Mouse (Mus musculus) megakaryocyte, adult 5-6 weeks (primary cell): ENCODE results near the gene Tcaim. TPM values are rescaled to one million over a fixed set of nuclear protein-coding genes. Genes with fewer than 3 reads are reported as not detected.

Experiments used
- ATAC-seq: 2 replicates; pipeline ENCODE4 v1.8.0; 2016; ENCODE audit warnings: mild to moderate bottlenecking, inconsistent platforms; ENCODE audit not compliant: poor library complexity, severe bottlenecking
- total RNA-seq, 2 experiments: library from RNA; stranded (forward) in 1 of 2; stranded (reverse) in 1 of 2; fragments of 153-499, 151-499 nt in 1 of 2; fragments of 221-1000, 200-1000 nt in 1 of 2; gene quantifications; 2 replicates each; pipeline versions ENCODE4 v1.2.3 to v1.2.4; 2015 to 2017

Gene Tcaim
- total RNA-seq (2015): 2.3 and 4.6 TPM in 2 replicates
- total RNA-seq (2017): 4.3 and 6.5 TPM in 2 replicates

DNA sequence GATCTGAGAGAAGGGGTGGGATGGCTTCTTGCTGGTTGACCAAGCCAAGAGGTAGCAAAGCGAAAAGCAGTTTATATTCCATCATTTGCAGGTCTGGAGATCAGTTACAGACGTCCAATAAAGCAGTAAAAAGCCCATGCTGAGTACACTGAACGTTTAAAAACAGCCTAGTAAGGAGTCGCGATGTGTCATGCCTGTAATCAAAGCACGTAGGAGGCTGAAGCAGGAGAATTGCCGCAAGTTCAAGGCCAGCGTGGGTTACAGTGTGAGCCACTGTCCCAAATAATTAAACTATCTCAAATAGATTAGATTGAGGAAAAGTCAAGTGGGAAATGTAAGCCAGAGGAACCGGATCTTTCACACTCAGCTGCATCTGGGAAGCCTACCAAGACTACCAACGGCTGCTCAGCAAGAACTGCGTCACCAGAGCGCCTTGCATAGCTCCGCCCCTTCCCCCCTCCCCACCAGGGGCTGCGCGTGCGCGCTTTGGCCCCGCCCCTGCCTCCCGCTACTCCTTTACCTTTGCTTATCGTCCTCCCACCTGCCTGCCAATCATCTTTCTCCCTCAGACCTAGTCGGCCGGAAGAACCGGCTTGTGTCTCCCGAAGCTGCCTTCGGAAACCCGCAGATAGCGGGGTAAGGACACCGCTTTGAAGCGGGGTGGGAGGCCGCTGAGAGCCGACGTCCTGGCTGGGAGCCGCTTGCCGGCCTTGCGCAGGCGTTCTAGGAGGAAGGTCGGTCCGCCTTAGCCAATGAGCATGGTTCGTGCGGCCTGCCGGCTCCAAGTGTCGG is at the start of gene Tcaim:
Tcaim (plus strand) TSS at position 487 of the 792 bp plus-strand sequence.
- peak; percentile 92 for ATAC-seq

GRCm38 (mm10) chr9:122757614-122758013 is 47.7 kb upstream of the Tcaim start:
- ATAC-seq: no peak

DNA sequence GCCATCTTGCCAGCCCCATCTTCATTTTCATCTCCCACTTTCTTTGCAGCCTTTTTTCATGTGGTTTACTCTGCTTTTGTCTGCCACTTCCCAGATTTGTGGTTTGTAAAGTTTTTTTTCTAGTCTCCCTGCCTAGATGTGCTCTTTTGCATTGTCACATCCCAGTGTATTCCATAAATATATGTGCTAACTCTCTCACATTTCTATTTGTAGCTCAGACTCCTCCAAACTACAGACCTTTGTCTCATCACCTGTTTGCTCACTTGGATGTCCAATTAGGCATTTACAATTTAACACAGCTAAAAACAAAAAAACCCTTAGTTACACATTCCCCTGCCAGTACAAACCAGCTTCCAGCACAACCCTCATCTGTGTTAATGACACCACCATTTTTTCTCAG is 45.2 kb upstream of the Tcaim start:
- ATAC-seq: no peak

DNA sequence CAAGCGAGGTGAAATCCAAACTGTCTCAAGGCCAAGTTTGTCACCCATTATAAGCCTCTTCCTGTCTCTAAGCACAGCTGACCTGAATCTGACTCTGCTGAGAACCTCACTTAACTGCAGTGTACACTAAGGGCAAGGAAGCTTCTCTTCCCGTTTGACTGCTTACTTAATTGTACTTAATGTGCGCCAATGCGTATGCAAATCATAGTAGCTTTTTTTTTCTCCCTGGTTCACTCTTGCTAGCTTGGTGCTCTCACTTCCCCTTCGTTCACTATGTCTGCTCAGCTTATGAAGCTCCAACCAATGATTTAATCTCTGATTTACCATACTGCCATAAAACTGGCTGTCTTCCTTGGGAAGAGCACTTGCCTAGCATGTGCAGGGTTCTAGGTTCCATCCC is 20.1 kb upstream of the Tcaim start:
- peak; percentile 76 for ATAC-seq

DNA sequence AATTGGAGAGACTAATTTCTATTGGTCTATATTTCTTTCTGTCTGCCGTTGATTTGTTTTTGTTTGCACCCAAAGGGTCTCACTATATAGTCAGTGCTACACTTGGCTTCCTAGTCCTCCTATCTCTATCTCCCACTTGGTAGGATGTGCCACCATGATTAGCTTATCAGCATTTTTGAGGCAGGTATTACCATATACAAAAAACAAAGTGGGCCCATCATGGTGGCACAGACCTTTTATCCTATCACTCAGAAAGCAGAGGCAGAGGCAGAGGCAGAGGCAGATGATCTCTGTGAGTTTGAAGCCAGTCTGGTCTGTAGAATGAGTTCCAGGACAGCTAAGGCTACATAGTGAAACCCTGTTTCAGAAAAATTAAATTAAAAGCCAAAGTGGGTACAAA is 18.8 kb upstream of the Tcaim start:
- ATAC-seq: no peak

- no peak; the same call in 1 of the 2 replicates for ATAC-seq
Measured at GRCm38 (mm10) chr9:122805845-122806341, 554 bp downstream of the Tcaim start.

DNA sequence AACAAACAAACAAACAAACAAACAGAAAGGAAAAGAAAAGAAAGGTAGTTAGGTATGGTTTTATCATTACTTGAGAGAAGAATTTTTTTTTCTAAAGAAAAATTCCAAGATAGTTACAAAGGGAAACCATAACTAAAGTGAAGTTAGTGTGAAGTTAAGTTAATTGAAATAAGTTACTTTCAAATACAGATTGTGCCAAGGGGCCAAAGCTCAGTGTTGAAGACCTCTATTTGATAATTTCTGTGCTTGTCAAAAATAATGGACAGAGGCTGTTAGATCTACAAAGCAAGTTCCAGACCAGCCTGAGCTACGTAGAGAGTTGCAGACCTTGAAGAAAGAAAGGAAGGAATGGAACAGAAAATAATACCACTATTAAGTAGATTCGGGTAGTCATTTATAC is 1.8 kb downstream of the Tcaim start:
- no peak for ATAC-seq

- ATAC-seq: no peak
Measured at GRCm38 (mm10) chr9:122810212-122810611, 4.9 kb downstream of the Tcaim start.

- no peak for ATAC-seq
Measured at GRCm38 (mm10) chr9:122812386-122812785, 7.0 kb downstream of the Tcaim start.

DNA sequence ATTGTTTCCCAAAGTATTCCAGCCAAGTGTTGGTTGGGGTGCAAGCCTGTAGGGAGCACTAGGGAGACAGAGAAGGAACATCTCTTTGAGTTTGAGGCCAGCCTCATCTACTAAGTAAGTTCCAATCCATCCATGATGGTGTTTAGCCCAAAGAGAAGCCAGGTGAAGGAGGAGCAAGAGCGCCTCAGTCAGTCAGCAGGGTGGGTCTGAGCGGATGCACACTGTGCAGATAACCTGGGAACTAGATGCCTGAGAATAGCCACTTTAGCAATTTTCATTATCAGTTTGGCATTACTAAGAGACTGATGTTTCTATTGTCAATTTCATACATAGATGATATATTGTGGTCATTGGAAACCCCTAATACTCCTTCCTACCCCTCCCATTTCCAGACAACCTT is 9.4 kb downstream of the Tcaim start:
- ATAC-seq: no peak

GRCm38 (mm10) chr9:122815239-122815851 is 10.0 kb downstream of the Tcaim start:
- ATAC-seq: no peak

DNA sequence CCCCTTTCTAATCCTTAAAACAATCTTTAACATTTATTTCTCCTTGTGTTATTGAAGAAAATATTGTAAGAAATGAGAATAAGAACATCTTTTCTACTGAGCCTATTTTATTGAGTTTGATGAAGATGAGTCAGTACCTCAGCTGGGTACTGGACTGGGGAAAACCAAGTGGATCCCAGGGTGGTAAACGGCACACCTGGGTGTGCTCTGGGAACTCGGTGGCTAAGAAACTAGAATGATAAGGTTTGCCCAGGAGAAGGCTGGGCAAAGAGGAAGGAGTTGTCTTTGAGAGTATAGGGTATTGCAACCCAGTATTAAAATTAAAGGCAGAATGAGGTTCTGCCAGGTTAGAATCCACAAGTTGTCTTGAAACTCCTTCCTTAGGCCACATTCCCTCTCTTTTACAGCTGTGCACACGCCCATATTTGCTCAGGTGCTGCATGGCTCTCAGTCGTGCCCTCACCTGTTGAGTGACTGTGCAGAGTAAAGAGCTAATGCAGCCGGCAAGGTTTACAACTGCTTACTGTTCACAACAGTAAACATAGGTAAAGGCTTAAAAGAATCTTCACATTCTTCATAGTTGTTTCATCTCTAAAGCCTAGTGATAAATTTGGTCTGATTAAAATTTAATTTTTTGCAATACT is 18.2 kb downstream of the Tcaim start:
- no peak for ATAC-seq

DNA sequence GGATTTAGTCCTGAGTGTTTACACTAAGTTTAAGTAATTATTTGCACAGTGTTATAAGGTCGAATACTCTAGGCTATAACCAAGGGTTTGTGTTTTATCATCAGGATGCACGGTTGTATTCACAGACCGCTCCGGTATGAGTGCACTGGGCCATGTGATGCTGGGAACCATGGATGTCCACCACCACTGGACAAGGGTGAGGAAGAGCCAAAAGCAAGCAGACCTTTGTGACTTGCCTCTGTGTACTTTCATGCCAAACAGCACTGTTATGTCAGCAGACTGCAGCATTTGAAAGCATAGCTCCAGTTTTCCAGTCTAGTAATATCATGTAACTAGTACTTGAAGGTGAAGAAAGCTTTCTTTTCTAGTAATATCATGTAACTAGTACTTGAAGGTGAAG is 21.4 kb downstream of the Tcaim start:
- ATAC-seq: no peak

- ATAC-seq: no peak
Measured at GRCm38 (mm10) chr9:122829826-122830380, 24.6 kb downstream of the Tcaim start.

- ATAC-seq: no peak
Measured at GRCm38 (mm10) chr9:122836126-122836525, 30.8 kb downstream of the Tcaim start.

DNA sequence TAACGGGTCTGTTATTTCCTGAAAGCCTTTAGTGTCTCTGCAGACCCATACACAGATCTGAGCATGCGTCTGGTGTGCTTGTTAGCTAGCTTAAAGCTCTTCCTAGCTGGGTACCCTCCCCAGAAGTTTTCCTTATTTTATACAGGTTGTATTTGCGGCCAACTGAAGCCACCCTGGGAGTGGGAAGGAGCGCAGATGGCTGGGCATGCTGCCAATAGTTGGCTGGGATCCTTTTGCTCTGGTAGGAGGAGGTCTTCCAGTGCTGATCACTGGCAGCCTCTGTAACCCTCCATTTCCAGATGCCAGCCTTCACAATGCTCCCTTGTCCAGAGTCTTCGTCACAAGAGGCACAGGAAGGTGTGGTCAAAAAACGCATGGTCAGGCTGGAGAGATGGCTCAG is 31.5 kb downstream of the Tcaim start:
- ATAC-seq: no peak

DNA sequence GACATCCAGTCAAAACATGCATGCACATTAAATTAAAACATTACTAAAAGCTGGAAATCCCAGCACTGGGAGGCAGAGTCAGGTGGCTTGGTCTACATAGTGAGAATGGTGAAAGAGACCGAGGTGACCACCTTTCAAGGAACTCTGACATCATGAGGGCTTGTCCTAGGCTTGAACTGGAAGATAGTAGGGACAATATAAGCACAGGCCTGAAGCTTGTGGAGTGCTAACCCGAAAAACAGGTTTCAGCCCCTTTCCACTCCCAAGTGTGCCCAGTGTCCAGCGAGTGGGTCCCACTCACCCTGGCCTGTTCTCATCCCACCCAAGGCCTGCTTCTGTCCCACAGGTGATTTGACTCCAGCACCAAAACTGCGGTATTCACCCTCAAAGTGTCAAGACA is 31.9 kb downstream of the Tcaim start:
- ATAC-seq: no peak

DNA sequence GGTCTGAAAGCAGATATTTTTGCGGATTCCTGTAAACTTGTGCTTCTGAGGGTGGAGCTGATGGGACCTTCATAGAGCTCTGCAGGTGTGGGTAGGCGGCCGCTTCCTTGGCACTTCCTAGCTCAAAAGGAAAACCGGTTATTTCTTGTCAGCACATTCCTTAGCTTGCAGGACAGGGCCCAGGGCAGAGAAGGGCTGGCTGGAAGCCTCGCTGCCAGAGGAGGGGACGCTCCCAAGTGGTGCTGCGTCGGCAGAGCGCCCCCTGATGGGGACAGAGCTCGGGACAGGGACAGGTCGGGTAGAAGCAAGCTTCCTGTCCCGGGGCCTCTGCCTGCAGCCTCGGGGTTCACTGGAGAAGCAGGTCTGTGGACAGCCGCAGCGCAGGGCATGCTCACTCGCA is 32.3 kb downstream of the Tcaim start:
- ATAC-seq: no peak

GRCm38 (mm10) chr9:122843760-122844159 is 38.4 kb downstream of the Tcaim start, which contains the start of gene Gm35549:
Gene Gm35549, minus strand, starts transcription at chr9:122844035.
- ATAC-seq: no peak

DNA sequence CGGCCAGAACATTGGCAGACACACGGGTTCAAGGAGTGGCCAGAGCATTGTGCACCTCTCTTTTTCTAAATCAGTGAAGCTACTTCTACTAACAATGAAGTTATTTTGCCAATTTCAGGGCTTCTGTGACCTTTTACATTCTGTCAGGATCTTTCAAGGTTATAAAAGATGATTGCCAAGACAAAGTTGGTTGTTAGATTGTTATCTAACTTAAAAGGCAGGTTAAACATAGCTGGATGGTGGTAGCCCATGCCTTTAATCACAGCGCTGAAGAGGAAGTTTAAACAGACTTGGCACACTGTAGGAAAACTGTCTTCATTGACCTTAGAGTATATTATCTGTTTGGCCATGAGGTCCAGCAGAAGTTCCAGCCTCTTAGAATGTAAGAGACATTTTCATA is 40.3 kb downstream of the Tcaim start:
- no peak for ATAC-seq

- ATAC-seq: no peak
Measured at GRCm38 (mm10) chr9:122846156-122846555, 40.8 kb downstream of the Tcaim start.
